Mouse (Mus musculus): Measurements from ENCODE around the gene Guca1a. TPM values are rescaled to one million over a fixed set of nuclear protein-coding genes. Genes with fewer than 3 reads are reported as not detected.

The Guca1a gene
- total RNA-seq, 1 experiment from 2014 or later = 0.57 TPM

DNA sequence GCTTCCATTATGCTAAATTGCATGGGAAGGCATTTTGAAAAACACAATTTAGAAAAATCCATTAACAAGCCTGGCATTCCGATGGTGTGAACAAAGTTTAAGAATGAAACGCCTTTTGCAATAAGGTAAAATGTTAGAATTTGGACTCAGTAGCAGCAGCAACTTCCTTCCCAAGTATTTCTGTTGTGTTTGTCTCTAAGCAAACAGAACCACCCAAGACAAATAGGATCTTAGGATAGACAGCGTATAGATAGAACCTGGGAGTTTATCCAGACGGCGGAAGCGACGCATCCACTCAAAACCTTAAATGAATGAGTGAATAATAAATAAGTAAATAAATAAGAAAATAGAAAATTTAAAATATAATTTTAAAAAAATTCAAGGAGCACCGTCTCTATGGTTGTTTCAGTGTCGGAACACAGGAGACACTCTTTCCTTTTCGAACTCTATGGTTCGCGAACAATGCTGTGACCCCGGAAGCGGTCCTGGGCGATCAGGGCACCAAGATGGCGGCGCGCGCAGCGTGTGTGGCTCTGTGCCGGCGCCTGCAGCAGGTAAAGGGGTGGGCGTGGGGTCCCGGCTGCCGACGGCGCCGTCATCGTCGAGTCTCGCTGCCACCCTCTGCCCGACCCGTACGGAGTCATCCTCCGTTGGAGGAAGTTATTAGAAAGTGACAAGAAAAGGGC is 31.8 kb downstream of the Guca1a start, which contains the start of gene Mrps10:
Gene Mrps10, plus strand, starts transcription at position 487 of the 686 bp plus-strand sequence.
- peak; percentile 94 for ATAC-seq (replicated peaks; ENCODE audit: insufficient number of reproducible peaks, low FRiP score, low TSS enrichment, poor library complexity, severe bottlenecking)

DNA sequence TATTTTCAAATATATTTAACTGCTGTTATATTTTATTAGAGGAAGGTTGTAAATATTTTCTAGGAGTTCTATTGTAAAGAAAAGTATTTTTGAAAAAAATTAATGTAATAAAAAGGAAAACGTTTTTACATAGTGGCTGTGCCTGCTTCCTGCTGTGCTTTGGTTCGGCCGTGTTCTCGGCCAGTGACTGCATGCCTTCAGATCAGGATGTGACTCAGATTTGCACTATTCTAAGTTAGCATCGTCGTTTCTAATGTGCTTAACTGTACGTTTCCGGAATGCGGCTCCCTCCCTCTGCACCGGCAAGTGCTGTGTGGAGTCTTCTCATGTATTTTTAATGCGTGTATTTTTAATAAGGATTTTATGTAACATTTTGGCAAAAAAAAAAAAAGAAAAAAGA is 39.0 kb downstream of the Guca1a start:
- no peak for ATAC-seq (replicated peaks; ENCODE audit: insufficient number of reproducible peaks, low FRiP score, low TSS enrichment, poor library complexity, severe bottlenecking)

DNA sequence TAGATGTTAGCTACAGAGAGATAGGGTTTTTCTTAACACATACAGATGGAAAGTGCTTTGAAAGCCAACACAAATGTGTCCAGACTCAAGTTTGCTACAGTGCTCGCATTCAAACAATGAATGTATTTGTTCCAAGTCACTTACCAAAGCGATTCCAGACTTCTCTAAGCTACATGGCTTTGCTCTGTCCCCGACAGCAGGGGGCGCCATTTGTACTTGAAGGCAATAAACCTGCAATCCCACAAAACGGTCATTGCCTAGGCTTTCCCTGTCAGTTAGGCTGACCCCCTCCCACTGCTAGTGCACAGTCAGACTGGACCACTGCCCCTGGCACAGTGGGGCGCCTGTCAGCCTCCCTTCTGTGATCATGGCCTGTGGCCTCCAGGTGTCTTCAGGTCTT is 40.4 kb downstream of the Guca1a start:
- peak; percentile 63; the same call in 1 of the 2 replicates for ATAC-seq (replicated peaks; ENCODE audit: insufficient number of reproducible peaks, low FRiP score, low TSS enrichment, poor library complexity, severe bottlenecking)

DNA sequence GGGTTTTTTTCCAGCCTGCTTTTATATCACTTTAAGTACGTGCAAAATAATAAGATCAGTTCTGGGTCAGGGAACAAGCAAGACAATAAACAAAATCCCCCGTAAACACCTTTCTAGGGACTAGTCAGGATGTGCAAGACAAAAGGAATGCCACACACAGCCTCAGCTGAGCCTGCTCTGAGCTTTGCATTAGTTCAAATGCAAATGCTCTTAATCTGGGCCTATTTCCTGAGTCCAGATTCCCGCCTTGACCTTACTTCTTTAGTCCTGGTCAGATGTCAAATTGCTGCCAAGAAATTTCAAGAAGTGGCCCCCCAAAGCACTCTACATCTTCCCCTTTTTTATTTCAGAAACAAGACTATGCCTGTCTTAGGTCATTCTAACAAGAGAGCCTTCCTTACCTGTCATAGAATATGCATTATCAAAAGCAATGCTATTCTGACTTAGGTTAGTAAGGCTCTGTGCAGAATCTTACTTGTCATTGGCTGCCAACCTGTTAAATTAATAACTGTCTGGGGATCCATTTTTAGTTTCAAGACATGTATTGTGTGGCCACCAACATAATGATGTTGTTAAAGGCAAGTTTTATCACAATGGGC is 50.6 kb downstream of the Guca1a start:
- ATAC-seq (replicated peaks; ENCODE audit: insufficient number of reproducible peaks, low FRiP score, low TSS enrichment, poor library complexity, severe bottlenecking) = no peak

Other genes starting within 250 kb of the Guca1a start
- 32.6 to 39.2 TPM (median 36.2 TPM) in 3 replicates for gene Mrps10, start 31.7 kb downstream of the Guca1a start, total RNA-seq (2017)
- 0.43 to 3.8 TPM (median 1.6 TPM) in 3 replicates for gene Guca1b, start 15.2 kb downstream of the Guca1a start, total RNA-seq (2017)
- gene AI661453, start 36.0 kb upstream of the Guca1a start, total RNA-seq (2017) = 0.29 TPM in 1 of 3 replicates, not detected in the others
- gene 1700001C19Rik, start 36.8 kb upstream of the Guca1a start, total RNA-seq (2017) = not detected in 3 replicates
- 67.5 to 90.9 TPM (median 77.3 TPM) in 3 replicates for gene Taf8, start 101.7 kb upstream of the Guca1a start, total RNA-seq (2017)
- gene Ccnd3, start 104.5 kb upstream of the Guca1a start, total RNA-seq (2017) = 152 to 227 TPM (median 161 TPM) in 3 replicates
- gene Bysl, start 210.9 kb upstream of the Guca1a start, total RNA-seq (2017) = 6.1 to 11.2 TPM (median 8.2 TPM) in 3 replicates
- gene Med20, start 211.0 kb upstream of the Guca1a start, total RNA-seq (2017) = 34.9 to 75.1 TPM (median 57.2 TPM) in 3 replicates
- gene Gm20517, start 211.0 kb upstream of the Guca1a start, total RNA-seq (2017) = 0.21 to 4.1 TPM (median 3.4 TPM) in 3 replicates
- gene Usp49, start 230.1 kb upstream of the Guca1a start, total RNA-seq (2017) = 2.6 to 3.9 TPM (median 3.0 TPM) in 3 replicates